Mouse (Mus musculus): ENCODE measurements around the gene Fbf1. TPM values are rescaled to one million over a fixed set of nuclear protein-coding genes. Genes with fewer than 3 reads are reported as not detected.

Fbf1 gene
- polyA plus RNA-seq, 1 experiment from 2014 or later = 73.5 TPM

DNA sequence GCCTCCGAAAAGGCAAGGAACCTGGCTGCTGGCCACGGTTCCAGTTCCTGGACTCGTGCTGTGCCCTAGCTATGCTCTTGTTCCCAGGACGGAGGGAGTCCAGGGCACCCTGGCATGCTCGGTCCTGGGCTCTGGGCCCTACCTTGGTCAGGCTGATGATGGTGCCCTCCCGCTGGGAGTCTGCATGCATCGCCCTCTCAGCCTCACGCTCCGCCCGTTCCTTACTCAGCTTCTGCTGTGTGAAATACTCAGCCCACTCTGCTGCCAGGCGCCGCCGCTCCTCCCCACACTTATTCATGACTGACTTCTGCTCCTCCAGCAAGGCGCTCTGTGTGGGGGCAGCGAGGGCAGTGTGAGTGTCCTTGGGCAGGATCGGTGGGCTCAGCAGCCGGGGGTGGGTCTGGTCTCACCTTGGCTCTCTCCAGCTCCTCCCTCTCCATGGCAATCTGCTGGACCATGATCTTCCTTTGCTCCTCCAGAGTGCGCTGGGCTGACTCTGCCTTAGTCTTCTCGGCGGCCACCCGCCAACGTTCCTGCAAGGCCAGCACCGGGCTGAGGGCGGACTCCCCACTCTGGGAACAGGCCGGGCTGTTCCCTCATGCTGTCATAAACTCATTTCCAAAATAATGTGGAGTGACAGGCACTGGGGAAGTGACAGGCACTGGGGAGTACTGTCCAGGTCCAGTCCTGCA lies 21.5 kb downstream of the Fbf1 start:
- H3K9me3 ChIP-seq = no peaks in the 10 kb centered on the region
- ATAC-seq (replicated peaks) = 0 out of 2 replicates have a peak, but pooled peaks have one; percentile 12
- H3K4me3 ChIP-seq = no peak overlapping the region
- 73% methylated on average over 25 of the region's 25 CpGs for WGBS
- no peak overlapping the region for H3K4me2 ChIP-seq (replicated peaks)
- H3K27me3 ChIP-seq = no peaks in the 10 kb centered on the region
- H3K27ac ChIP-seq (replicated peaks) = 0 out of 2 replicates have a peak overlapping the region, but pooled peaks have one; percentile 31
- H3K4me1 ChIP-seq = no peaks in the 10 kb centered on the region
- H3K36me3 ChIP-seq = peaks cover 97% of the 10 kb centered on the region
- no peak overlapping the region for H3K9ac ChIP-seq (replicated peaks)

GRCm38 (mm10) chr11:116145481-116146293 lies 22.3 kb downstream of the Fbf1 start:
- Histone ChIP-seq H3K4me1 (no peaks in the 10 kb centered on the region), H3K9me3 (no peaks in the 10 kb centered on the region), H3K9ac (replicated peaks) (no peak overlapping the region), H3K27me3 (no peaks in the 10 kb centered on the region), H3K4me2 (replicated peaks) (no peak overlapping the region), H3K4me3 (no peak overlapping the region), H3K36me3 (peaks cover 89% of the 10 kb centered on the region), H3K27ac (replicated peaks) (peak overlapping the region; percentile 54)
- WGBS = 53% methylated on average over 18 of the region's 18 CpGs
- no peak for ATAC-seq (replicated peaks)

DNA sequence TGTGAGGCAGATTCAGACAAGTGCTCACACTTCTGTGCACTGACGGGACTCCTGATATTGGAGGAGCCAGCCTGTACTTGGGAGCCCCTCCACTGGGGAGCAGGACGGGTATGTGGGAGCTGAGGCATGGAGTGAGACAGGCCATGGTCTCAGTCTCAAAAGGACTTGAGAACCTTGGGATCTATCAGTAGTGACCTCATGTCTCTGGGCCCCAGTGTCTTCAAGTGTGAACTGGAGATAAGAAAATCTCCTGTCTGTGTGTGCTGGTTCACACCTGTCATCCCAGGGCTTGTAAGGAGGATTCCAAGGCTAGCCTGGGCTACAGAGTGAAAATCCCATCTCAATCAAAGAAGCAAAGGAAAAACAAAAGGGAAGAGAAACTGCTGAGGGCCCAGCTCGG lies 24.5 kb downstream of the Fbf1 start:
- Histone ChIP-seq H3K27ac (replicated peaks) (no peak overlapping the region), H3K9ac (replicated peaks) (no peak overlapping the region), H3K36me3 (peaks cover 68% of the 10 kb centered on the region), H3K4me1 (peaks cover 8% of the 10 kb centered on the region; the same call in 1 of the 2 replicates), H3K9me3 (no peaks in the 10 kb centered on the region), H3K4me3 (no peak overlapping the region), H3K4me2 (replicated peaks) (no peak overlapping the region), H3K27me3 (no peaks in the 10 kb centered on the region)
- no peak for ATAC-seq (replicated peaks)
- 85% methylated on average over 3 of the region's 3 CpGs for WGBS

DNA sequence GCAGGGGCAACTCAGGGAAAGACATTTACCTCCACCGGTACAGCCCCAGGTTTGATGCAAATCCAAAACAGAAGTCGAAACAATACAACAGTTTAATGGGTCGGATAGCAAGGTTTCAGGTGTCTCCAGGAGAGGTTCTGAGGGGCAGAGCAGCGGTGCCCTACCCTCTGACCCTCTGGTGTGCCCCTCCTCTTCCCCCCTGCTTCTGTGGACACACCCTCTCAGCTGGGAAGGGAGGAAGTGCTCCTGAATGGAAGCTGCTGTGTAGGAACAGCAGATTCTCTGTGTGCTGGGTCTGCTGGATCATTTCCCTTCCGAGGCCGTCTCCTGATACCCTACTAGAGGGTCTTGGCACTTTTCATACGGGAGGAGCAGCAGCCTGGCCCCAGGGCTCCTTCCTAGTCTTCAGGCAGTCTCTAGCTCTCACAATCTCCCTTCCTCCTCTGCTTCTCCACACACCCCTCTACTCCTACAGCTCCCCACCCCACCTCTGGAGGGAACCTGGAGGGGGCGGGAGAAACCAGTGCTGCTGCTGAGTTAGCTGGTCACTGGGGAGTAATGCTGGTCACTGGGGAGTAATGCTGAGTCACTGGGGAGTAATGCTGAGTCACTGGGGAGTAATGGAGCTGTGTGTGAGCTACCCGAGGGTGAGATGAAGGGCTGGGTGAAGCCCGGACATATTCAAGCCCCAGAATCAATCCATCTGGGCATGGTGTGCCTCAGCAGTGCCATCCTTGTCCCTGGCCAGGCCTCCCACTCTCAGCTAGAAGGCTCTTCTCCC lies 25.6 kb downstream of the Fbf1 start:
- Histone ChIP-seq H3K4me2 (replicated peaks) (no peak overlapping the region), H3K4me1 (peaks cover 15% of the 10 kb centered on the region), H3K4me3 (no peak overlapping the region), H3K27ac (replicated peaks) (no peak overlapping the region), H3K9ac (replicated peaks) (no peak overlapping the region), H3K9me3 (no peaks in the 10 kb centered on the region), H3K36me3 (peaks cover 59% of the 10 kb centered on the region), H3K27me3 (no peaks in the 10 kb centered on the region)
- WGBS = 81% methylated on average over 10 of the region's 10 CpGs
- ATAC-seq (replicated peaks) = no peak

DNA sequence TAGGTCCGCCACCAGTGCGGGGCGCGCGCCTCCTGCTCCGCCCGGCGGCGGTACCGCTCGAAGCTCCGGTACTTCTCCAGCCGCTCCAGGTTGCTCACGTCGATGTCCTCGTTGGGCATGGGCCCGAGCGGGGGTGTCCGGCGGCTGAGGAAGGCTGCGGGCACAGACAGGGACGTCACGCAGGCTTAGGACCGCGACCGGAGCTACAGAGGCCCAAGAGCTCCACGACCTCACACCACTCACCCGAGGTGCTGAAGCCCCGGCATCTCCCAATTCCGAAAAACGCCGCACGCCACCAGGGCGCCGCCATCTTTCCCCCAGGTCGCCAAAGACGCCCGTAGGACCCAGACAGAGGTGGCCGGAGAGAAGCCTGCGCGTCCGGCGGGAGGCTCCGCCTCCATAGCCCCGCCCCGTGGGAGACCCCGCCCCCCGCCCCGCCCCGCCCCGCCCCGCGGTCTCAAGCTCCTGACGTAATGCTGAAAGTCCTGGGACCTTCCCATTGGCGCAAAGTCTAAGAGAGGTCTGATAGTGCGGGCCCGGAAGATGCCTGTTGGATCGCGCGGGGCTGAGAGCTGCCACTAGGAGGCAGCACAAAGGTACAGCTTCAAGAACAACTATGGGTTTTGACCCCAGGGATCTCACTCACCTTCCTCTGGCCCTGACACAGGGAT lies 29.4 kb downstream of the Fbf1 start, which contains the start of gene Mrpl38:
Gene Mrpl38 (minus strand): TSS at position 401 of the 671 bp plus-strand sequence.
- H3K9me3 ChIP-seq = no peaks in the 10 kb centered on the region
- peaks cover 21% of the 10 kb centered on the region for H3K4me1 ChIP-seq
- H3K27me3 ChIP-seq = no peaks in the 10 kb centered on the region
- H3K9ac ChIP-seq (replicated peaks) = peak within 1 kb of the TSS; percentile 79
- WGBS = under 1% methylated on average over 60 of the region's 60 CpGs
- H3K4me2 ChIP-seq (replicated peaks) = peak within 1 kb of the TSS; percentile 67
- H3K36me3 ChIP-seq = peaks cover 29% of the 10 kb centered on the region
- H3K4me3 ChIP-seq = peak within 1 kb of the TSS; percentile 93
- H3K27ac ChIP-seq (replicated peaks) = peak within 1 kb of the TSS; percentile 74
- ATAC-seq (replicated peaks) = peak; percentile 95

GRCm38 (mm10) chr11:116138096-116138467 lies 29.9 kb downstream of the Fbf1 start:
- WGBS = under 1% methylated on average over 20 of the region's 20 CpGs
- H3K27ac ChIP-seq (replicated peaks) = peak overlapping the region; percentile 74
- ATAC-seq (replicated peaks) = peak; percentile 9; the same call in 1 of the 2 replicates
- no peaks in the 10 kb centered on the region for H3K9me3 ChIP-seq
- H3K27me3 ChIP-seq = no peaks in the 10 kb centered on the region
- H3K9ac ChIP-seq (replicated peaks) = peak overlapping the region; percentile 79
- peaks cover 21% of the 10 kb centered on the region for H3K4me1 ChIP-seq
- peaks cover 24% of the 10 kb centered on the region for H3K36me3 ChIP-seq
- peak overlapping the region; percentile 93 for H3K4me3 ChIP-seq
- H3K4me2 ChIP-seq (replicated peaks) = peak overlapping the region; percentile 67

GRCm38 (mm10) chr11:116134171-116134570 lies 33.8 kb downstream of the Fbf1 start:
- no peak for ATAC-seq (replicated peaks)
- WGBS = 88% methylated on average over 10 of the region's 10 CpGs

GRCm38 (mm10) chr11:116133497-116133896 lies 34.5 kb downstream of the Fbf1 start:
- 83% methylated on average over 5 of the region's 5 CpGs for WGBS
- no peak overlapping the region for H3K4me2 ChIP-seq (replicated peaks)
- no peak overlapping the region for H3K9ac ChIP-seq (replicated peaks)
- no peaks in the 10 kb centered on the region for H3K9me3 ChIP-seq
- peaks cover 10% of the 10 kb centered on the region for H3K36me3 ChIP-seq
- no peak overlapping the region for H3K4me3 ChIP-seq
- H3K27ac ChIP-seq (replicated peaks) = no peak overlapping the region
- no peak for ATAC-seq (replicated peaks)
- H3K4me1 ChIP-seq = peaks cover 30% of the 10 kb centered on the region
- H3K27me3 ChIP-seq = no peaks in the 10 kb centered on the region

More at GRCm38 (mm10) chr11:116134171-116134570, 33.8 kb downstream of the Fbf1 start:
- Histone ChIP-seq H3K27ac (replicated peaks) (no peak overlapping the region), H3K4me1 (peaks cover 33% of the 10 kb centered on the region), H3K4me2 (replicated peaks) (no peak overlapping the region), H3K36me3 (peaks cover 10% of the 10 kb centered on the region), H3K9me3 (no peaks in the 10 kb centered on the region), H3K4me3 (no peak overlapping the region), H3K9ac (replicated peaks) (no peak overlapping the region), H3K27me3 (no peaks in the 10 kb centered on the region)

GRCm38 (mm10) chr11:116132366-116133333 lies 35.3 kb downstream of the Fbf1 start:
- Histone ChIP-seq H3K9ac (replicated peaks) (no peak overlapping the region), H3K4me2 (replicated peaks) (no peak overlapping the region), H3K27me3 (no peaks in the 10 kb centered on the region), H3K36me3 (peaks cover 10% of the 10 kb centered on the region), H3K4me1 (peaks cover 24% of the 10 kb centered on the region), H3K9me3 (no peaks in the 10 kb centered on the region), H3K4me3 (no peak overlapping the region), H3K27ac (replicated peaks) (no peak overlapping the region)
- WGBS = 87% methylated on average over 16 of the region's 16 CpGs
- ATAC-seq (replicated peaks) = no peak

- Histone ChIP-seq H3K4me3 (peak overlapping the region; percentile 65), H3K9ac (replicated peaks) (no peak overlapping the region), H3K36me3 (peaks cover 10% of the 10 kb centered on the region), H3K4me1 (peaks cover 18% of the 10 kb centered on the region), H3K4me2 (replicated peaks) (peak overlapping the region; percentile 89), H3K27me3 (no peaks in the 10 kb centered on the region), H3K9me3 (no peaks in the 10 kb centered on the region), H3K27ac (replicated peaks) (peak overlapping the region; percentile 89; the same call in 1 of the 2 replicates)
- 85% methylated on average over 15 of the region's 15 CpGs for WGBS
- ATAC-seq (replicated peaks) = no peak
Observed at GRCm38 (mm10) chr11:116131349-116132170, 36.4 kb downstream of the Fbf1 start.

Data from forebrain, embryonic 15.5 days (tissue).